ENCODE assay signal across 23 mouse cellular contexts in the genomic region with DNA sequence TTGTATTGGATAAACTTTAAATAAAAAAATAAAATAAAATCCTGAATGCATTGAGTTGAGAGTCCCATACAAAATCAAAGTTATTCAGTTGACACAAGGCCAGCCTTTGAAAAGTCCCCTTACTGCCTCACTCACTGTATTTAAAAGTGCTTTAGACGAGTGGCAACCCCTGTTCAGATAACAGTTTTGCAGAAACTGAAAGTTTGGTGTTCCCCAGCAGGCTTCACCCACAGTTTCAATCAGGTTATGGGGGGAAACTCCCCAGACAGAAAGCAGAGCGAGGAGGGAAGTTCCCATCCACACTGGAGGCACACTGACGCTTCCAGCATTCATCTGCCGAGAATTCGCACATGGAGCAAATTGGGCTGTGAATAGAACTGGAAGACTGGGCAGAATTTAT. TPM values are rescaled to one million over a fixed set of nuclear protein-coding genes. Genes with fewer than 3 reads are reported as not detected.
DNase-seq lines count a peak whose midpoint lies in the region; ATAC-seq lines count a peak whose summit lies in the region.
"Had no signal": no experiment of that assay in that cellular context is flagged by ENCODE, and none has a peak within 500 bp of the region (broad histone marks: within the 10 kb centered on the region; RNA-seq: fewer than 3 reads in every experiment).

No protein-coding gene starts in this region.

- intact Hi-C loops in gastrocnemius, postnatal 14 days (cut with DNase I; ENCODE audit: low total_unique reads) = no loop called here

- no peak overlapping the region for H3K4me2 ChIP-seq in lung, embryonic 15.5 days
- H3K4me2 ChIP-seq: embryonic facial prominence, embryonic 15.5 days; hindbrain, embryonic 13.5 days had no signal

- H3K4me1 ChIP-seq in lung, embryonic 15.5 days = peaks cover 31% of the 10 kb centered on the region

- no peak overlapping the region for H3K9ac ChIP-seq in lung, embryonic 15.5 days
- H3K9ac ChIP-seq: embryonic facial prominence, embryonic 15.5 days; hindbrain, embryonic 13.5 days had no signal

- no peaks in the 10 kb centered on the region for H3K9me3 ChIP-seq in lung, embryonic 15.5 days
- H3K9me3 ChIP-seq: embryonic facial prominence, embryonic 15.5 days; forebrain, embryonic 10.5 days; heart, embryonic 10.5 days; hindbrain, embryonic 13.5 days had no signal

- no peak for ATAC-seq in lung, embryonic 15.5 days (ENCODE audit: borderline replicate concordance, extremely low read depth, low FRiP score, low TSS enrichment)
- peak; percentile 71 for ATAC-seq in CD4-positive, CD25-positive, alpha-beta regulatory T cell, adult 4 months
- ATAC-seq: forebrain, embryonic 14.5 days; hindbrain, postnatal 0 days had no signal

- no peak overlapping the region for H3K4me3 ChIP-seq in lung, embryonic 15.5 days
- H3K4me3 ChIP-seq: embryonic facial prominence, embryonic 15.5 days; erythroblast, embryonic 14.5 days; forebrain, embryonic 10.5 days; heart, embryonic 10.5 days; hindbrain, embryonic 13.5 days had no signal

- peak overlapping the region; percentile 41; the same call in 1 of the 2 replicates for H3K27ac ChIP-seq in lung, embryonic 15.5 days
- H3K27ac ChIP-seq: embryonic facial prominence, embryonic 15.5 days; forebrain, embryonic 10.5 days; heart, embryonic 10.5 days; hindbrain, embryonic 13.5 days; hindbrain, postnatal 0 days had no signal

- 57% methylated on average over 5 of the region's 5 CpGs for WGBS in lung, embryonic 15.5 days

- H3K27me3 ChIP-seq in lung, embryonic 15.5 days = peaks cover 17% of the 10 kb centered on the region

- no peaks in the 10 kb centered on the region for H3K36me3 ChIP-seq in lung, embryonic 15.5 days
- H3K36me3 ChIP-seq: embryonic facial prominence, embryonic 15.5 days; forebrain, embryonic 10.5 days; heart, embryonic 10.5 days; hindbrain, embryonic 13.5 days had no signal

- no peak for DNase-seq in lung, postnatal 10 days
- DNase-seq in induced T-regulatory cell, adult 2 months (ENCODE audit: low read depth) = peak; percentile 79
- DNase-seq in cerebellum, adult 9-10 months = no peak
- DNase-seq in gastrocnemius, postnatal 14 days = no peak
- DNase-seq in layer of hippocampus, adult 18-20 months (ENCODE audit: low spot score in 2 of 2) = no peak
- DNase-seq: adrenal gland, adult 8-10 months; adrenal gland, postnatal 36 days; cerebellum, adult 2 months; cerebellum, postnatal 14 days; embryo, embryonic 11 days; heart, adult 18-20 months; heart, postnatal 10 days had no signal

RNA-seq across cellular contexts. Expression of a gene that starts 5.0 kb away (rescaled TPM):
- 11.3 and 14.4 TPM in 2 replicates for polyA plus RNA-seq in lung, embryonic 15.5 days (2015; fragmentation: Nextera tagmentation; extraction: Ambion mirVana)
- under 1 TPM; 0.73 to 0.80 TPM for polyA plus RNA-seq in CD4-positive, CD25-positive, alpha-beta regulatory T cell, adult 4 months (2017; shearing (Covaris generic))
- total RNA-seq in gastrocnemius, postnatal 14 days (2021) = under 1 TPM; 0.66 to 1.00 TPM
- 1 to 10 TPM; 1.0 to 1.1 TPM for total RNA-seq in layer of hippocampus, adult 18-20 months (2021)
- total RNA-seq: common myeloid progenitor, adult 5-6 weeks; hematopoietic stem cell, adult 5-6 weeks; hindbrain, postnatal 0 days had no signal
- polyA plus RNA-seq: erythroblast, embryonic 14.5 days had no signal

RNA-seq across cellular contexts. Expression of a gene that starts 34.7 kb away (rescaled TPM):
- polyA plus RNA-seq in lung, embryonic 15.5 days (2015; fragmentation: Nextera tagmentation; extraction: Ambion mirVana) = 21.8 and 23.8 TPM in 2 replicates
- polyA plus RNA-seq in CD4-positive, CD25-positive, alpha-beta regulatory T cell, adult 4 months (2017; shearing (Covaris generic)) = 10 to 100 TPM; 13.1 to 18.7 TPM
- total RNA-seq in gastrocnemius, postnatal 14 days (2021) = 1 to 10 TPM; 2.8 to 3.3 TPM
- 10 to 100 TPM; 12.0 to 12.8 TPM for total RNA-seq in layer of hippocampus, adult 18-20 months (2021)

RNA-seq across cellular contexts. Expression of a gene that starts 34.8 kb away (rescaled TPM):
- 47.0 and 49.7 TPM in 2 replicates for polyA plus RNA-seq in lung, embryonic 15.5 days (2015; fragmentation: Nextera tagmentation; extraction: Ambion mirVana)
- polyA plus RNA-seq in CD4-positive, CD25-positive, alpha-beta regulatory T cell, adult 4 months (2017; shearing (Covaris generic)) = 10 to 100 TPM; 32.1 to 32.6 TPM
- 10 to 100 TPM; 16.9 to 22.3 TPM for total RNA-seq in gastrocnemius, postnatal 14 days (2021)
- 10 to 100 TPM; 41.3 to 41.6 TPM for total RNA-seq in layer of hippocampus, adult 18-20 months (2021)

RNA-seq across cellular contexts. Expression of a gene that starts 36.3 kb away (rescaled TPM):
- 0.66 and 0.67 TPM in 2 replicates for polyA plus RNA-seq in lung, embryonic 15.5 days (2015; fragmentation: Nextera tagmentation; extraction: Ambion mirVana)
- not detected for polyA plus RNA-seq in CD4-positive, CD25-positive, alpha-beta regulatory T cell, adult 4 months (2017; shearing (Covaris generic))
- under 1 TPM; 0.07 to 0.18 TPM for total RNA-seq in gastrocnemius, postnatal 14 days (2021)
- total RNA-seq in layer of hippocampus, adult 18-20 months (2021) = 1 to 10 TPM; 1.2 to 1.7 TPM
- total RNA-seq: common myeloid progenitor, adult 5-6 weeks; hematopoietic stem cell, adult 5-6 weeks had no signal
- polyA plus RNA-seq: erythroblast, embryonic 14.5 days had no signal
